Mouse (Mus musculus) central nervous system, embryonic 14 days (tissue): Measurements from ENCODE around the gene Gal3st3. TPM values are rescaled to one million over a fixed set of nuclear protein-coding genes. Genes with fewer than 3 reads are reported as not detected.

Experiments
- polyA plus RNA-seq: library from polyadenylated mRNA; depleted of rRNA; stranded (reverse); fragments of >200 nt; gene quantifications from 2 replicates; pipeline ENCODE4 v1.2.3, GENCODE M21; 2012; rRNA removed

Gal3st3 gene
- polyA plus RNA-seq, result 35.0 and 36.4 TPM in 2 replicates

GRCm38 (mm10) chr19:5297903-5298800 lies at the start of gene Gal3st3:
TSS of gene Gal3st3 (plus strand) at chr19:5298331.

GRCm38 (mm10) chr19:5272801-5273733 lies 25.1 kb upstream of the Gal3st3 start, which contains the start of gene Pacs1:
TSS of gene Pacs1 (minus strand) at chr19:5273119.

GRCm38 (mm10) chr19:5294972-5295735 lies 3.0 kb upstream of the Gal3st3 start, which contains the start of gene Sf3b2:
TSS of gene Sf3b2 (minus strand) at chr19:5295455.

GRCm38 (mm10) chr19:5335441-5335840 lies 37.3 kb downstream of the Gal3st3 start, which contains the start of gene Catsper1:
TSS of gene Catsper1 (plus strand) at chr19:5335741.

GRCm38 (mm10) chr19:5349502-5349873 lies 51.4 kb downstream of the Gal3st3 start, which contains the start of gene Cst6:
TSS of gene Cst6 (minus strand) at chr19:5349574.

Other genes starting within 250 kb of the Gal3st3 start
- 3.0 and 3.7 TPM in 2 replicates for gene Rin1, start 247.8 kb upstream of the Gal3st3 start, polyA plus RNA-seq
- gene Cd248, start 230.3 kb upstream of the Gal3st3 start, polyA plus RNA-seq, result 18.0 and 35.0 TPM in 2 replicates
- 6.5 and 8.1 TPM in 2 replicates for gene Tmem151a, start 212.8 kb upstream of the Gal3st3 start, polyA plus RNA-seq
- gene Yif1a, start 209.8 kb upstream of the Gal3st3 start, polyA plus RNA-seq, result 65.4 and 72.8 TPM in 2 replicates
- gene Cnih2, start 199.8 kb upstream of the Gal3st3 start, polyA plus RNA-seq, result 313 and 334 TPM in 2 replicates
- gene Rab1b, start 191.3 kb upstream of the Gal3st3 start, polyA plus RNA-seq, result 175 and 180 TPM in 2 replicates
- 109 and 115 TPM in 2 replicates for gene Klc2, start 179.8 kb upstream of the Gal3st3 start, polyA plus RNA-seq
- gene Pacs1, start 25.2 kb upstream of the Gal3st3 start, polyA plus RNA-seq, result 45.1 and 54.2 TPM in 2 replicates
- gene Sf3b2, start 2.9 kb upstream of the Gal3st3 start, polyA plus RNA-seq, result 197 and 209 TPM in 2 replicates
- gene Catsper1, start 37.4 kb downstream of the Gal3st3 start, polyA plus RNA-seq, result not detected in 2 replicates
- gene Cst6, start 51.2 kb downstream of the Gal3st3 start, polyA plus RNA-seq, result 2.2 and 2.4 TPM in 2 replicates
- 42.2 and 43.6 TPM in 2 replicates for gene Eif1ad, start 68.4 kb downstream of the Gal3st3 start, polyA plus RNA-seq
- 200 and 202 TPM in 2 replicates for gene Banf1, start 68.8 kb downstream of the Gal3st3 start, polyA plus RNA-seq
- 89.8 and 93.4 TPM in 2 replicates for gene Sart1, start 90.4 kb downstream of the Gal3st3 start, polyA plus RNA-seq
- gene Tsga10ip, start 104.2 kb downstream of the Gal3st3 start, polyA plus RNA-seq, result 0.05 TPM in 1 of 2 replicates, not detected in the other
- gene Drap1, start 126.6 kb downstream of the Gal3st3 start, polyA plus RNA-seq, result 304 and 309 TPM in 2 replicates
- gene AI837181, start 126.8 kb downstream of the Gal3st3 start, polyA plus RNA-seq, result 76.5 and 85.9 TPM in 2 replicates
- 0.05 TPM in 1 of 2 replicates, not detected in the other for gene Fosl1, start 149.2 kb downstream of the Gal3st3 start, polyA plus RNA-seq
- 10.6 and 11.6 TPM in 2 replicates for gene Ccdc85b, start 159.6 kb downstream of the Gal3st3 start, polyA plus RNA-seq
- 216 and 221 TPM in 2 replicates for gene Fibp, start 162.3 kb downstream of the Gal3st3 start, polyA plus RNA-seq
- gene Ctsw, start 170.2 kb downstream of the Gal3st3 start, polyA plus RNA-seq, result 2.6 and 2.7 TPM in 2 replicates
- 50.0 and 85.2 TPM in 2 replicates for gene Efemp2, start 175.6 kb downstream of the Gal3st3 start, polyA plus RNA-seq
- gene Mus81, start 190.1 kb downstream of the Gal3st3 start, polyA plus RNA-seq, result 57.1 and 64.2 TPM in 2 replicates
- 1,583 and 1,664 TPM in 2 replicates for gene Cfl1, start 192.1 kb downstream of the Gal3st3 start, polyA plus RNA-seq
- 3.8 and 4.0 TPM in 2 replicates for gene 1700020D05Rik, start 205.5 kb downstream of the Gal3st3 start, polyA plus RNA-seq
- gene Snx32, start 212.2 kb downstream of the Gal3st3 start, polyA plus RNA-seq, result 103 and 108 TPM in 2 replicates